Mouse (Mus musculus): ENCODE results near the gene Mpnd. TPM values are rescaled to one million over a fixed set of nuclear protein-coding genes. Genes with fewer than 3 reads are reported as not detected.
A peak's percentile ranks its signal among the peaks of the same experiment; 100 is the strongest.

The Mpnd gene
- total and polyA plus RNA-seq, 3 experiments = 24.5 to 55.1 (median 26.8) TPM

DNA sequence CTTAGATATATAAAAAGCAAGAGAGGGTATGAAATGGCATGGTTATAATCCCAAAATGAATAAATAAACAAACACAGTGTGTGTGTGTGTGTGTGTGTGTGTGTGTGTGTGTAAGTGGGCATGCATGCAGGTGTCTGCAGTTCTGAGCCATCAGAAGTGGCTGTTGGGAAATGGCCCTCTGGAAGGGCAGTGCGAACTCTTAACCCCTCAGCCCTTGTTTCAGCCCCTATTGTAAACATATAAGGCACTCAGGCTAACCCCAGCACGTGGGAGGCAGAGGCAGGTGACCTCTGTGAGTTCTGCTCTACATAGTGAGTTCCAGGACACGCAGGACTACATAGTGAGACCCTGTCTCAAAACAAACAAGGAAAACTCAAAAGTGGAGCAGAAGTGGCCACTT lies 28.2 kb upstream of the Mpnd start:
- in situ Hi-C loops (cut with MboI; ENCODE audit: low pct_ligation_motif_present, low pct_unique_long_range_greater_than_20kb, low sequenced_read_pairs) (no loop called here), dilution Hi-C loops (cut with MboI; ENCODE audit: extremely low pct_ligation_motif_present, extremely low pct_unique_long_range_greater_than_20kb, low sequenced_read_pairs) (no loop called here)
- H3K27ac ChIP-seq (ENCODE audit: insufficient read depth, low read depth) = no peak overlapping the region
- no peak overlapping the region for H3K9ac ChIP-seq (ENCODE audit: insufficient read depth, low read depth)
- H3K4me1 ChIP-seq (ENCODE audit: control insufficient read depth in 1 of 2, insufficient read depth in 2 of 2) = peaks cover 3 to 13% of the 10 kb centered on the region in 2 experiments; a peak in 3 of 4 replicates
- peaks cover 2% of the 10 kb centered on the region for H3K9me3 ChIP-seq (replicated peaks; ENCODE audit: low read length)
- TF ChIP-seq USF1 (IDR thresholded peaks at IDR 0.05; ENCODE audit: low read depth, low read length) (no peak), SIN3A (IDR thresholded peaks at IDR 0.05; ENCODE audit: low read length) (no peak), KAT2A (IDR thresholded peaks at IDR 0.05; ENCODE audit: insufficient replicate concordance, low read length) (no peak), MAZ (IDR thresholded peaks at IDR 0.05; ENCODE audit: low read depth, low read length) (no peak), TCF12 (IDR thresholded peaks at IDR 0.05; ENCODE audit: low read depth, low read length) (no peak), BHLHE40 (IDR thresholded peaks at IDR 0.05; ENCODE audit: low read depth, low read length) (no peak), TBP (conservative IDR thresholded peaks at IDR 0.05; ENCODE audit: low read depth, low read length) (no peak), CTCF (conservative IDR thresholded peaks at IDR 0.05 in 1 of 2, IDR thresholded peaks at IDR 0.05 in 1 of 2; ENCODE audit: low read depth in 2 of 2, low read length in 2 of 2) (no peak), ZNF384 (IDR thresholded peaks at IDR 0.05; ENCODE audit: low read depth, low read length) (no peak), NRF1 (IDR thresholded peaks at IDR 0.05; ENCODE audit: low read depth, low read length) (no peak), GABPA (IDR thresholded peaks at IDR 0.05; ENCODE audit: insufficient replicate concordance, low read depth, low read length) (no peak), ETS1 (conservative IDR thresholded peaks at IDR 0.05; ENCODE audit: low read depth, low read length) (no peak), MAFK (IDR thresholded peaks at IDR 0.05; ENCODE audit: insufficient replicate concordance, low read length) (no peak), RAD21 (IDR thresholded peaks at IDR 0.05; ENCODE audit: low read depth, low read length) (no peak), EP300 (IDR thresholded peaks at IDR 0.05; ENCODE audit: low read length) (no peak), UBTF (IDR thresholded peaks at IDR 0.05; ENCODE audit: low read depth, low read length) (no peak), NELFE (IDR thresholded peaks at IDR 0.05; ENCODE audit: low read depth, low read length) (no peak), IRF4 (IDR thresholded peaks at IDR 0.05; ENCODE audit: low read depth, low read length) (no peak), HCFC1 (IDR thresholded peaks at IDR 0.05; ENCODE audit: low read depth, low read length) (no peak)
- H3K4me3 ChIP-seq (replicated peaks in 1 of 3; ENCODE audit: low read depth in 2 of 3, low read length in 2 of 3, poor library complexity in 1 of 3) = no peak overlapping the region
- H3K79me2 ChIP-seq (replicated peaks; ENCODE audit: control insufficient read depth, extremely low read depth, insufficient read depth, poor library complexity, severe bottlenecking) = no peaks in the 10 kb centered on the region
- no peak for DNase-seq (ENCODE audit: extremely low read depth)
- no peaks in the 10 kb centered on the region for H3K36me3 ChIP-seq (replicated peaks in 1 of 2; ENCODE audit: control insufficient read depth in 1 of 2, insufficient read depth in 1 of 2, low read length in 1 of 2)
- H3K27me3 ChIP-seq (replicated peaks) = peaks cover 15% of the 10 kb centered on the region
- H3K4me2 ChIP-seq (ENCODE audit: insufficient read depth, low read depth, poor library complexity, severe bottlenecking) = no peak overlapping the region

DNA sequence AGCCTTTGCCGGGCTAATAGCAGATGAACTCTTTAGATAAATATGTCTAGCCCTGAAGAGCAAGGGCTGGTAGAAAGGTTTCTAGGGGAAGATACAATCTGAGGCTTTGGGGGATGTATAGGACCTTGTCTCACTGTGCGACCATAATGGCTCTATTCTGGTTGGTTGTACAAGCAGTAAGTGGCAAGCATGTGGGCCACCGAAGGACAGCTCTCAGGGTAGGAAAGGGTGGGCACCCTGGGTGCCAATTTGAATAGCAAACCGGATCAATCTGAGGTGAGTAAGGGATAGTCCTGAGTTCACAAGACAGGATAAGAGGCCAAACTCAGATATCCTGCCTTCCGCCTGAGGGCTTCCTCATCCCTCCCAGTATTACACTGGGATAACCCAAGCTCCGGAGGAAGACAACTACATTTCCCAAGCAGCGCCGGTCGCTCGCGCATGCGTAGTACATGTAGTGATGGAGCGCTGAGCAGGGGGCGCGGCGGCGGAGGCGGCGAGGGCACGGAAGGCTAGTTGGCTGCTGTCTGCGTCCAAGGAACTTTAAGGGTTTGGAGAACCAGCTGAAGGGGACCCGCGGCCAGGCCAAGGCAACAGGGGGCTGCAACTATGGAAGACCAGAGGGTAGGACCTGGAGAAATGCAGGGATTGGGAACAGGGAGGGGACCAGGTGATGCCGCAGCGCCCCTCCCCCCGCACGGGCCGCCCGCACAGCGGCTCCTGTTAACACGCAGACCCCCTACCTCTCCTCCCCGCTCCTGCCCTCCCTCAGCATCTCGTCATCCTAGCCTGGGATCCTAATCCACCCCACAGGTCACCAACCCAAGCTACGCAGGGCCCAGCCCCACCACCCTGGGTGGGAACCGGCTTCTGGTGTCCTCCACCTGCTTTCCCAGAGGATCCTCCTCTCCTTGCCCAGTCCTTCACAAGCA lies 19.2 kb upstream of the Mpnd start, which contains the start of gene Fsd1:
TSS of gene Fsd1 (plus strand) at position 480 of the 932 bp plus-strand sequence.
- peak within 1 kb of the TSS; percentile 46; the same call in 1 of the 2 replicates for H3K4me2 ChIP-seq (ENCODE audit: insufficient read depth, low read depth, poor library complexity, severe bottlenecking)
- H3K4me1 ChIP-seq (ENCODE audit: control insufficient read depth in 1 of 2, insufficient read depth in 2 of 2) = no peaks in the 10 kb centered on the region
- dilution Hi-C loops (cut with MboI; ENCODE audit: extremely low pct_ligation_motif_present, extremely low pct_unique_long_range_greater_than_20kb, low sequenced_read_pairs) (no loop called here), in situ Hi-C loops (cut with MboI; ENCODE audit: low pct_ligation_motif_present, low pct_unique_long_range_greater_than_20kb, low sequenced_read_pairs) (no loop called here)
- no peaks in the 10 kb centered on the region for H3K36me3 ChIP-seq (replicated peaks in 1 of 2; ENCODE audit: control insufficient read depth in 1 of 2, insufficient read depth in 1 of 2, low read length in 1 of 2)
- H3K79me2 ChIP-seq (replicated peaks; ENCODE audit: control insufficient read depth, extremely low read depth, insufficient read depth, poor library complexity, severe bottlenecking) = no peaks in the 10 kb centered on the region
- peaks cover 69% of the 10 kb centered on the region for H3K27me3 ChIP-seq (replicated peaks)
- H3K9ac ChIP-seq (ENCODE audit: insufficient read depth, low read depth) = no peak within 1 kb of the TSS
- H3K9me3 ChIP-seq (replicated peaks; ENCODE audit: low read length) = peaks cover 4% of the 10 kb centered on the region
- TF ChIP-seq CHD2 (IDR thresholded peaks at IDR 0.05; ENCODE audit: low read length) = no peak
- TF ChIP-seq NRF1 (IDR thresholded peaks at IDR 0.05; ENCODE audit: low read depth, low read length) = peak; percentile 81
- TF ChIP-seq POLR2A (IDR thresholded peaks at IDR 0.05; ENCODE audit: low read depth, low read length) = no peak
- peak; percentile 65 for TF ChIP-seq HCFC1 (IDR thresholded peaks at IDR 0.05; ENCODE audit: low read depth, low read length)
- no peak for TF ChIP-seq ZC3H11A (IDR thresholded peaks at IDR 0.05; ENCODE audit: low read depth, low read length)
- no peak for TF ChIP-seq ELF1 (IDR thresholded peaks at IDR 0.05; ENCODE audit: low read depth, low read length)
- TF ChIP-seq KAT2A (IDR thresholded peaks at IDR 0.05; ENCODE audit: insufficient replicate concordance, low read length) = no peak
- no peak for TF ChIP-seq POLR2AphosphoS2 (IDR thresholded peaks at IDR 0.05; ENCODE audit: low read depth, low read length)
- no peak for TF ChIP-seq TBP (conservative IDR thresholded peaks at IDR 0.05; ENCODE audit: low read depth, low read length)
- TF ChIP-seq IRF4 (IDR thresholded peaks at IDR 0.05; ENCODE audit: low read depth, low read length) = no peak
- no peak for TF ChIP-seq MYC (IDR thresholded peaks at IDR 0.05; ENCODE audit: low read depth, low read length)
- no peak for TF ChIP-seq SIN3A (IDR thresholded peaks at IDR 0.05; ENCODE audit: low read length)
- TF ChIP-seq ETS1 (conservative IDR thresholded peaks at IDR 0.05; ENCODE audit: low read depth, low read length) = no peak
- no peak for TF ChIP-seq ZKSCAN1 (IDR thresholded peaks at IDR 0.05; ENCODE audit: borderline replicate concordance, low read depth, low read length)
- TF ChIP-seq ZNF384 (IDR thresholded peaks at IDR 0.05; ENCODE audit: low read depth, low read length) = no peak
- H3K4me3 ChIP-seq (replicated peaks in 1 of 3; ENCODE audit: low read depth in 2 of 3, low read length in 2 of 3, poor library complexity in 1 of 3) = no peak within 1 kb of the TSS
- DNase-seq (ENCODE audit: extremely low read depth) = no peak
- no peak within 1 kb of the TSS for H3K27ac ChIP-seq (ENCODE audit: insufficient read depth, low read depth)
